8 mouse cellular contexts compared by ENCODE assay signal in the genomic region with DNA sequence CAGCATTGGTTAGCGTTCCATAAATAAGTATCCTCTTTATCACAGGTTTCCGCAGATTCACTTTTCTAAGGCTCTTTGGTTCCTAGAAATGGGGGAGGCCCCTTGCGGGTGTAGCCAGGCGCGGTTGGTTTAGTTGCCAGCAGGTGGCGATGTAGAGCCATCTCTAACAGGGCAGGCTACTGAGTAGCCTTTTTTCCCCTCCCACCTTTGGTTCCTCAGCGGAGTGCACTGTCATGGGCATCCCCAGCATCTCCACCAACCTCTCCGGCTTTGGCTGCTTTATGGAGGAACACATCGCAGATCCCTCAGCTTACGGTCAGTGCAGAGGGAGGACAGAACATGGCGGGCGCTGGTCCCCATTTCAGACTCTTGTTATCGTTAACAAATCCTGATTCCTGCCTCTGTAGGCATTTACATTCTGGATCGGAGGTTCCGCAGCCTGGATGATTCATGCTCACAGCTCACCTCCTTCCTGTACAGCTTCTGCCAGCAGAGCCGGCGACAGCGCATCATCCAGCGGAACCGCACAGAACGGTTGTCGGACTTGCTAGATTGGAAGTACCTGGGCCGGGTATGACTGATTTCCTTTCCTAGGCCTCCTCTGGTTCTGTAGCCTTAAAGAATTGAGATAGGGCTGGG. TPM values are rescaled to one million over a fixed set of nuclear protein-coding genes. Genes with fewer than 3 reads are reported as not detected.
DNase-seq lines count a peak whose midpoint lies in the region; ATAC-seq lines count a peak whose summit lies in the region.

No protein-coding gene starts in this region.

- peaks cover 76% of the 10 kb centered on the region for H3K36me3 ChIP-seq in embryonic facial prominence, embryonic 13.5 days
- peaks cover 74% of the 10 kb centered on the region for H3K36me3 ChIP-seq in limb, embryonic 12.5 days
- peaks cover 53% of the 10 kb centered on the region for H3K36me3 ChIP-seq in midbrain, embryonic 14.5 days (ENCODE audit: control insufficient read depth, insufficient read depth, low read length)

- 0 out of 2 replicates have a peak, but pooled peaks have one; percentile 49 for ATAC-seq in embryonic facial prominence, embryonic 13.5 days (ENCODE audit: insufficient number of reproducible peaks, insufficient read depth, low FRiP score, low TSS enrichment, low read depth)
- ATAC-seq in limb, embryonic 12.5 days (ENCODE audit: insufficient number of reproducible peaks, insufficient read depth, low FRiP score, low TSS enrichment, low read depth), result peak; percentile 54
- peak; percentile 55; the same call in 1 of the 2 replicates for ATAC-seq in midbrain, embryonic 14.5 days (ENCODE audit: low FRiP score, low TSS enrichment)

- no peaks in the 10 kb centered on the region for H3K9me3 ChIP-seq in embryonic facial prominence, embryonic 13.5 days
- H3K9me3 ChIP-seq in limb, embryonic 12.5 days, result no peaks in the 10 kb centered on the region
- H3K9me3 ChIP-seq in midbrain, embryonic 14.5 days (ENCODE audit: control insufficient read depth, low read length), result no peaks in the 10 kb centered on the region

- no peak overlapping the region for H3K4me2 ChIP-seq in embryonic facial prominence, embryonic 13.5 days
- H3K4me2 ChIP-seq in limb, embryonic 12.5 days, result no peak overlapping the region
- H3K4me2 ChIP-seq in midbrain, embryonic 14.5 days (ENCODE audit: low read length), result no peak overlapping the region; the same call in 1 of the 2 replicates

- H3K4me3 ChIP-seq in embryonic facial prominence, embryonic 13.5 days, result no peak overlapping the region
- H3K4me3 ChIP-seq in limb, embryonic 12.5 days (replicated peaks), result no peak overlapping the region
- H3K4me3 ChIP-seq in midbrain, embryonic 14.5 days (replicated peaks; ENCODE audit: low read depth, low read length), result no peak overlapping the region

- no peak overlapping the region for H3K9ac ChIP-seq in embryonic facial prominence, embryonic 13.5 days
- H3K9ac ChIP-seq in limb, embryonic 12.5 days (replicated peaks), result no peak overlapping the region
- H3K9ac ChIP-seq in midbrain, embryonic 14.5 days (replicated peaks; ENCODE audit: low read length), result 0 out of 2 replicates have a peak overlapping the region, but pooled peaks have one; percentile 17

- DNase-seq in A20 (ENCODE audit: low read depth, low spot score), result peak; percentile 84
- peak; percentile 87 for DNase-seq in adrenal gland, postnatal 25 days
- peak; percentile 80 for DNase-seq in heart, adult 8-10 months (ENCODE audit: low spot score)
- DNase-seq in kidney, adult 8-10 months, result peak; percentile 63 to 84
- DNase-seq in midbrain, embryonic 14.5 days, result peak; percentile 90
- DNase-seq in spleen, postnatal 14 days (ENCODE audit: low spot score in 2 of 2), result peak; percentile 72 to 88

- H3K27ac ChIP-seq in embryonic facial prominence, embryonic 13.5 days, result no peak overlapping the region
- no peak overlapping the region for H3K27ac ChIP-seq in limb, embryonic 12.5 days
- H3K27ac ChIP-seq in midbrain, embryonic 14.5 days (replicated peaks; ENCODE audit: low read depth, low read length), result no peak overlapping the region

- H3K4me1 ChIP-seq in embryonic facial prominence, embryonic 13.5 days, result peaks cover 7% of the 10 kb centered on the region; the same call in 1 of the 2 replicates
- H3K4me1 ChIP-seq in limb, embryonic 12.5 days (replicated peaks), result peaks cover 3% of the 10 kb centered on the region; the same call in 1 of the 2 replicates
- H3K4me1 ChIP-seq in midbrain, embryonic 14.5 days (ENCODE audit: control insufficient read depth, insufficient read depth, low read length), result no peaks in the 10 kb centered on the region

- no peaks in the 10 kb centered on the region for H3K27me3 ChIP-seq in embryonic facial prominence, embryonic 13.5 days
- H3K27me3 ChIP-seq in limb, embryonic 12.5 days, result no peaks in the 10 kb centered on the region
- H3K27me3 ChIP-seq in midbrain, embryonic 14.5 days (ENCODE audit: control insufficient read depth, insufficient read depth, low read length), result no peaks in the 10 kb centered on the region

- 58% methylated on average over 23 of the region's 23 CpGs for WGBS in embryonic facial prominence, embryonic 13.5 days
- 57% methylated on average over 23 of the region's 23 CpGs for WGBS in limb, embryonic 12.5 days
- WGBS in midbrain, embryonic 14.5 days, result 53% methylated on average over 23 of the region's 23 CpGs

RNA-seq across cellular contexts. Expression of a gene that starts 8.2 kb away (rescaled TPM):
- total RNA-seq in adrenal gland, postnatal 25 days (2021), result 786 and 951 TPM in 2 replicates
- 5,253 and 5,612 TPM in 2 replicates for polyA plus RNA-seq in embryonic facial prominence, embryonic 13.5 days (2015; fragmentation: Nextera tagmentation; extraction: Ambion mirVana)
- 100 to 1,000 TPM; 164 to 329 (median 254) TPM for total RNA-seq in heart, adult 8-10 months (2022)
- polyA plus RNA-seq in limb, embryonic 12.5 days (2016; fragmentation: Nextera tagmentation; extraction: Ambion mirVana), result 4,887 and 4,953 TPM in 2 replicates
- polyA plus RNA-seq in midbrain, embryonic 14.5 days (2014; fragmentation: Nextera tagmentation; extraction: Ambion mirVana), result 5,898 and 6,785 TPM in 2 replicates

RNA-seq across cellular contexts. Expression of a gene that starts 13.6 kb away (rescaled TPM):
- 50.7 and 51.6 TPM in 2 replicates for total RNA-seq in adrenal gland, postnatal 25 days (2021)
- 141 and 148 TPM in 2 replicates for polyA plus RNA-seq in embryonic facial prominence, embryonic 13.5 days (2015; fragmentation: Nextera tagmentation; extraction: Ambion mirVana)
- 10 to 100 TPM; 23.1 to 31.5 (median 26.8) TPM for total RNA-seq in heart, adult 8-10 months (2022)
- 155 and 156 TPM in 2 replicates for polyA plus RNA-seq in limb, embryonic 12.5 days (2016; fragmentation: Nextera tagmentation; extraction: Ambion mirVana)
- 110 and 114 TPM in 2 replicates for polyA plus RNA-seq in midbrain, embryonic 14.5 days (2014; fragmentation: Nextera tagmentation; extraction: Ambion mirVana)

RNA-seq across cellular contexts. Expression of a gene that starts 15.2 kb away (rescaled TPM):
- total RNA-seq in adrenal gland, postnatal 25 days (2021), result 61.4 and 68.8 TPM in 2 replicates
- polyA plus RNA-seq in embryonic facial prominence, embryonic 13.5 days (2015; fragmentation: Nextera tagmentation; extraction: Ambion mirVana), result 154 and 190 TPM in 2 replicates
- total RNA-seq in heart, adult 8-10 months (2022), result 10 to 100 TPM; 24.3 to 26.9 (median 26.2) TPM
- polyA plus RNA-seq in limb, embryonic 12.5 days (2016; fragmentation: Nextera tagmentation; extraction: Ambion mirVana), result 224 and 230 TPM in 2 replicates
- polyA plus RNA-seq in midbrain, embryonic 14.5 days (2014; fragmentation: Nextera tagmentation; extraction: Ambion mirVana), result 107 and 182 TPM in 2 replicates

RNA-seq across cellular contexts. Expression of a gene that starts 16.8 kb away (rescaled TPM):
- 39.4 and 44.2 TPM in 2 replicates for total RNA-seq in adrenal gland, postnatal 25 days (2021)
- polyA plus RNA-seq in embryonic facial prominence, embryonic 13.5 days (2015; fragmentation: Nextera tagmentation; extraction: Ambion mirVana), result 38.0 and 39.6 TPM in 2 replicates
- total RNA-seq in heart, adult 8-10 months (2022), result 100 to 1,000 TPM; 106 to 122 (median 112) TPM
- 45.2 and 46.2 TPM in 2 replicates for polyA plus RNA-seq in limb, embryonic 12.5 days (2016; fragmentation: Nextera tagmentation; extraction: Ambion mirVana)
- polyA plus RNA-seq in midbrain, embryonic 14.5 days (2014; fragmentation: Nextera tagmentation; extraction: Ambion mirVana), result 15.5 TPM in 2 replicates

RNA-seq across cellular contexts. Expression of a gene that starts 30.2 kb away (rescaled TPM):
- total RNA-seq in adrenal gland, postnatal 25 days (2021), result 0.46 and 0.67 TPM in 2 replicates
- 0.59 and 1.2 TPM in 2 replicates for polyA plus RNA-seq in embryonic facial prominence, embryonic 13.5 days (2015; fragmentation: Nextera tagmentation; extraction: Ambion mirVana)
- not detected for total RNA-seq in heart, adult 8-10 months (2022)
- polyA plus RNA-seq in limb, embryonic 12.5 days (2016; fragmentation: Nextera tagmentation; extraction: Ambion mirVana), result 1.4 TPM in 2 replicates
- polyA plus RNA-seq in midbrain, embryonic 14.5 days (2014; fragmentation: Nextera tagmentation; extraction: Ambion mirVana), result 0.13 and 0.32 TPM in 2 replicates
